ENCODE assay signal across 8 mouse cellular contexts in genomic region chr14:64589126-64589525, GRCm38 (mm10).
DNase-seq lines count a peak whose midpoint lies in the region; ATAC-seq and TF ChIP-seq lines count a peak whose summit lies in the region.

No protein-coding gene starts in this region.

- H3K9ac ChIP-seq in forebrain, embryonic 12.5 days, result peak overlapping the region; percentile 83
- H3K9ac ChIP-seq in limb, embryonic 14.5 days (ENCODE audit: low read depth, low read length, severe bottlenecking), result no peak overlapping the region

- H3K27ac ChIP-seq in forebrain, embryonic 12.5 days, result peak overlapping the region; percentile 99
- H3K27ac ChIP-seq in limb, embryonic 14.5 days (replicated peaks; ENCODE audit: low read depth, low read length), result no peak overlapping the region

- peak; percentile 7; the same call in 1 of the 2 replicates for ATAC-seq in forebrain, embryonic 12.5 days (ENCODE audit: low FRiP score)
- no peak for ATAC-seq in limb, embryonic 14.5 days (ENCODE audit: low FRiP score, low read depth)

- H3K36me3 ChIP-seq in E14TG2a.4 (ENCODE audit: insufficient read depth, low read length), result peaks cover 28% of the 10 kb centered on the region
- 0 out of 2 replicates have a peak, but pooled peaks cover 3% of the 10 kb centered on the region for H3K36me3 ChIP-seq in forebrain, embryonic 12.5 days (replicated peaks)
- H3K36me3 ChIP-seq in limb, embryonic 14.5 days (ENCODE audit: control insufficient read depth, insufficient read depth, low read length), result no peaks in the 10 kb centered on the region

- peak overlapping the region; percentile 79 for H3K4me2 ChIP-seq in forebrain, embryonic 12.5 days
- H3K4me2 ChIP-seq in limb, embryonic 14.5 days (replicated peaks; ENCODE audit: low read depth, low read length, severe bottlenecking), result no peak overlapping the region

- no peak for TF ChIP-seq CTCF in E14TG2a.4 (conservative IDR thresholded peaks at IDR 0.05; ENCODE audit: low read length)

- H3K9me3 ChIP-seq in E14TG2a.4 (ENCODE audit: low read length), result no peaks in the 10 kb centered on the region
- H3K9me3 ChIP-seq in forebrain, embryonic 12.5 days, result no peaks in the 10 kb centered on the region
- no peaks in the 10 kb centered on the region for H3K9me3 ChIP-seq in limb, embryonic 14.5 days (ENCODE audit: control insufficient read depth, low read length)

- peaks cover 65% of the 10 kb centered on the region for H3K4me1 ChIP-seq in E14TG2a.4 (replicated peaks; ENCODE audit: low read depth, low read length)
- H3K4me1 ChIP-seq in forebrain, embryonic 12.5 days, result peaks cover 72% of the 10 kb centered on the region
- peaks cover 10% of the 10 kb centered on the region for H3K4me1 ChIP-seq in limb, embryonic 14.5 days (ENCODE audit: control insufficient read depth, insufficient read depth, low read length)

- peaks cover 31% of the 10 kb centered on the region for H3K27me3 ChIP-seq in E14TG2a.4 (ENCODE audit: insufficient read depth, low read length)
- peaks cover 79% of the 10 kb centered on the region for H3K27me3 ChIP-seq in forebrain, embryonic 12.5 days
- peaks cover 83% of the 10 kb centered on the region for H3K27me3 ChIP-seq in limb, embryonic 14.5 days (ENCODE audit: control insufficient read depth, insufficient read depth, low read length)

- TF ChIP-seq POLR2A in limb, embryonic 14.5 days (IDR thresholded peaks at IDR 0.05; ENCODE audit: borderline replicate concordance, extremely low read depth, insufficient read depth, insufficient read length), result no peak

- WGBS in forebrain, embryonic 12.5 days, result 0% methylated on average over 2 of the region's 2 CpGs
- WGBS in limb, embryonic 14.5 days, result 0% methylated on average over 2 of the region's 2 CpGs

- peak; percentile 62 for DNase-seq in cerebellum, adult 8-10 months
- DNase-seq in cerebellum, adult 11-12 months, result no peak
- DNase-seq in limb, embryonic 14.5 days (ENCODE audit: low spot score), result no peak
- DNase-seq in left cerebral cortex, adult 11 months (ENCODE audit: low spot score), result no peak
- DNase-seq in adrenal gland, postnatal 36 days, result no peak
- DNase-seq in urinary bladder, postnatal 14 days (ENCODE audit: low spot score), result no peak

- peak overlapping the region; percentile 86 for H3K4me3 ChIP-seq in E14TG2a.4 (replicated peaks; ENCODE audit: low read length)
- H3K4me3 ChIP-seq in forebrain, embryonic 12.5 days (replicated peaks), result peak overlapping the region; percentile 54
- H3K4me3 ChIP-seq in limb, embryonic 14.5 days (replicated peaks; ENCODE audit: low read length), result 0 out of 2 replicates have a peak overlapping the region, but pooled peaks have one; percentile 30

Comparison
In these comparisons a context has a peak if more than half of its experiments do, and no peak if none do; other contexts are left out.
1. H3K4me3 ChIP-seq: peak in every context shown above with its lines; median percentile 86 in E14TG2a.4; 54 in forebrain, embryonic 12.5 days; 30 in limb, embryonic 14.5 days.